Mouse (Mus musculus) erythroblast, embryonic 14.5 days (primary cell): ENCODE measurements around the gene Nhej1. TPM values are rescaled to one million over a fixed set of nuclear protein-coding genes. Genes with fewer than 3 reads are reported as not detected.
A peak's percentile ranks its signal among the peaks of the same experiment; 100 is the strongest.

Source experiments
- H3K27me3 ChIP-seq: 2 replicates; pipeline ENCODE4 v1.6.1; 2012; ENCODE audit warnings: inconsistent platforms; ENCODE audit not compliant: control insufficient read depth
- H3K36me3 ChIP-seq: 2 replicates; pipeline ENCODE4 v1.6.1; 2012; ENCODE audit warnings: mild to moderate bottlenecking, inconsistent platforms; ENCODE audit not compliant: control insufficient read depth
- H3K4me1 ChIP-seq: 2 replicates; pipeline ENCODE4 v1.6.1; 2012; ENCODE audit warnings: inconsistent platforms; ENCODE audit not compliant: control insufficient read depth
- H3K4me3 ChIP-seq: replicated peaks from 2 replicates; pipeline ENCODE3; 2012; ENCODE audit warnings: moderate library complexity, mild to moderate bottlenecking, inconsistent platforms
- H3K9me3 ChIP-seq: 2 replicates; pipeline ENCODE4 v1.6.1; 2012; ENCODE audit warnings: low read length, inconsistent platforms, mixed read lengths; ENCODE audit not compliant: control insufficient read depth
- GATA1 ChIP-seq: IDR thresholded peaks from 2 replicates; pipeline ENCODE4 v1.6.1; 2012; ENCODE audit warnings: low read length, inconsistent platforms, mixed read lengths
- TAL1 ChIP-seq: IDR thresholded peaks from 3 replicates; pipeline ENCODE4 v1.6.1; 2012; ENCODE audit warnings: low read length, inconsistent platforms, mixed read lengths
- polyA plus RNA-seq: library from polyadenylated mRNA; stranded (reverse); fragments of >175 nt; gene quantifications from 2 replicates; pipeline ENCODE4 v1.2.3, GENCODE M21; 2012

The Nhej1 gene
- polyA plus RNA-seq, 1 experiment, result 0.08 TPM

DNA sequence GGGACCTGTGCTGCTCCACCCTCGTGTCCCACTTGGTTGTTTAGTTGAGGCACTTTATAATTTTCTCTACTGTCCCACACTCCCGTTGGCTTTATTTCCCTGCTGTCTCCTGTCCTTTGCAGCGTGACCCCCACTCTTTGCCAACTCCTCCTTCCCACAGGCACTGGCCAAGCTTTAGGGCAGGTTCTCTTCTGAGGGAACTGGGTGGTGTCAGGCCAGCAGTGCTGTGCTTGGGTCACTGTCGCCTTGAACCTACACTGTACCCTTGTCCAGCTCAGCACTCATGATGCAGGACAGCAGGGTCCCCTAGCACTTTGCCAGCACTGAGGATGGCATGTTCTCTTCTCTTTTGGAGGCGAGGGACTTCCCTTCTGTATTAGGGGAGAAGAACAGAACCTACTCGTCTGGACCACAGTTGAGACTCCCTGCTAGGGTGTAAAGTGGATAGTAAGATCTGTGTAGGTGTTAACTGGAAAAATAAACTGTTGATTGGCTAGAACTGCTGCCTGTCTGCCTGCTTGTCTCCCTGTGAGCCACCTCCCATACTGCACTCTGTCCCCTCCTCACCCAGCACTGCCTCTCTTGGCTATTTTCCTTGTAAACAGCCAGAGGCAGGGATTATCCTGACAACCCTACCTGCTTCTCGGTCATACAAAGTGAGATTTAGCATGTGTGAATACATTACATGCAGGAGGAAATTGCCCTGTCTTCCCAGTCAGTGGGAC lies 22.6 kb upstream of the Nhej1 start:
- H3K9me3 ChIP-seq, result no peaks in the 10 kb centered on the region
- peaks cover 72% of the 10 kb centered on the region for H3K36me3 ChIP-seq
- TF ChIP-seq TAL1, result no peak
- TF ChIP-seq GATA1, result no peak
- no peak overlapping the region for H3K4me3 ChIP-seq
- H3K4me1 ChIP-seq, result peaks cover 51% of the 10 kb centered on the region
- H3K27me3 ChIP-seq, result no peaks in the 10 kb centered on the region

DNA sequence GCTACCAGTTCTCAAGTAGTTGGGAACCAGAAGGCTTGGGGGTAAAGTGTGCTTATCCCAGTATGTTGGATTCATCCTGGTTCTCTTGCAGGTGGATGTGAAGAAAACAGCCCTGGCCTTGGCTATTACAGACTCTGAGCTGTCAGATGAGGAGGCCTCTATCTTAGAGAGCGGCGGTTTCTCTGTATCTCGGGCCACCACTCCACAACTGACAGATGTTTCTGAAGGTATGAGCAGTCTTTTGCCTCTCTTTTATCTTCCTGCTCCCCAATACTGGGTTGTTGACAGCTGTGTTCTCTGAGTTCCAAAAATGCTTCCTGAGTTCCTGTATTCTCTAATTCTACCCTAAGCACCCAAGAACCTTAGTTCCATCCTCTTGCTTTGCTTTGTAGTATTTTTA lies 20.6 kb upstream of the Nhej1 start:
- Histone ChIP-seq H3K4me3 (peak overlapping the region; percentile 85), H3K27me3 (no peaks in the 10 kb centered on the region), H3K4me1 (peaks cover 69% of the 10 kb centered on the region), H3K9me3 (no peaks in the 10 kb centered on the region), H3K36me3 (peaks cover 79% of the 10 kb centered on the region)
- TF ChIP-seq GATA1 (no peak), TAL1 (no peak)

DNA sequence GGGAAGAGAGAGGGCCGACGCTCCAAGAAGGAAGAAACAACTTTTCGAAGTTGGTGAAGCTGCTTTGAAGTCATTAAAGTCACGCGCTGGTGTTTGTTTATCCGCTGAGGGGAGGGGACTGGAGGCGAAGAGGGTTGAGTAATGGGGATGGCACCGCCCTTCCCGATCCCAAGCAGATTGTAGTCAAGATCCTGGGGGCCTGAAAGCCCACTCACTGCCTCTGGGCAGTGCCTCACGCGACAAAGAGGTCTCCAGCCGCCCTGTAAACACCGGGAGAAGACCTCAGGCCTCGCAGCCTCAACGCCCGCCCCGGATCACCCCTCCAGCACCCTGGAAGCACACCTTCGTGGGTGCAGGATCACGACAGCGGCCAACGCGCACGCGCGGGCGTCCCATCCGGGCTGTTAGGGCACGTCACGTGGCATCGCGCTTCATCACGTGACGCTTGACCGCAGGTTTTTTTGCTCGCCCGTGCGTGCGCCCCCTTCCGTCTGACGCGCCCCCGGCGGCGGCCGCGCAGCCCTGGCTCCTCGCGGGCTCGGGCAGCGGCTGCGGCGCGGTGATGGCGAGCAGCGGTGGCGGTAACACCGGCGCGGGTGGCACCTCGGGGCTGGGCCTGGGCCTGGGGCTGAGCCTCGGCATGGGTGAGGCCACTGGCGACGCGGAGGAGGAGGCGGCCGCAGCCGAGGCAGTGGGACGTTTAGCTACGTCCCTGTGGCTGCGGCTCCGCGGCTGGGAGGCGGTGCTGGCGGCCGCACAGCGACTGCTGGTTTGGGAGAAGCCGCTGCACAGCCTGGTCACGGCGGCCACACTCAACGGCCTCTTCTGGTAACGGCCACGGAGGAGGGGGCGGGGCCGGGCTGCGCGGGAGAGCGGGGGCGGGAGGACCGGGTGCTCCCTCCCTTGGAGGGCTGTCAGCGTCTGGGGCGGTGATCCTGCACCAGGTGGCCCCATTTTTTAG lies 17.6 kb upstream of the Nhej1 start, which contains the start of the genes Cnppd1 and Retreg2:
Cnppd1 (minus strand) TSS at position 411 of the 961 bp plus-strand sequence.
Retreg2 (plus strand) TSS at position 478 of the 961 bp plus-strand sequence.
- peaks cover 81% of the 10 kb centered on the region for H3K36me3 ChIP-seq
- H3K27me3 ChIP-seq, result no peaks in the 10 kb centered on the region
- H3K9me3 ChIP-seq, result no peaks in the 10 kb centered on the region
- TF ChIP-seq GATA1 (no peak), TAL1 (no peak)
- peaks cover 94% of the 10 kb centered on the region for H3K4me1 ChIP-seq
- H3K4me3 ChIP-seq, result peak within 1 kb of the TSS; percentile 85

DNA sequence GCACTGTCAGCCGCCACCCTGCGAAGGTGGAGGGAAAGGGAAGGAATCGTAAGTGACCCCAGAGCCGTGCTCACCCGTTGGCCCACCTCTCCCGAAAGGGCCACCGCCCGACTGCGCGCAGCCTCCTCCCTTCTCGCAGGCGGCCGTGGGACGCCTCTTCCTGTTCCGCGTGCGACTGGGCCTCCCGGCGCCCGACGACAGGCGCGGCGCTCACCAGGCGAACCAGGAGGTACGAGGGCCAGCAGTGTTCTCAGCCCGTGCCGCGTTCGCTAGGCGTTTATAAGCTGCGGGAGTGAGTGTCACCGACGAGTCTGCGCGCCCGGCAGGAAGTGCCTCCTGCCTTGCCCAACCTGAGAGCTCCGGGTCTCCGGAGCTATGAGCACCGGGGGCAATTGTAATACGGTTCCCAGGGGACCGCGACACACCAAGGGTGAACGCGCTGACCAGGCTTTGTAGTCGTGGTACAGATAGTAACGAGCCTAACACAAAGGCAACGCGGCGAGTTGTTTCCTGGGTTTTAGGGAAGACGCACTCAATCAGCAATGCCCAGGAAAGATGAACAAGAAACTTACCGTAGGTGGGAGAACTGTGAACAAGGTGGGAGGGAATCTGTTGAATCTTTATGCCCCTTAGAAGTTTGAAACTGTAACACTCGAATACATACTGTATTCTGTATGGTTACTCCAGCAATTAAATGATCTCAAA lies 16.6 kb upstream of the Nhej1 start:
- peaks cover 81% of the 10 kb centered on the region for H3K36me3 ChIP-seq
- peaks cover 94% of the 10 kb centered on the region for H3K4me1 ChIP-seq
- H3K4me3 ChIP-seq, result peak overlapping the region; percentile 85
- no peaks in the 10 kb centered on the region for H3K27me3 ChIP-seq
- no peak for TF ChIP-seq TAL1
- TF ChIP-seq GATA1, result no peak
- no peaks in the 10 kb centered on the region for H3K9me3 ChIP-seq

DNA sequence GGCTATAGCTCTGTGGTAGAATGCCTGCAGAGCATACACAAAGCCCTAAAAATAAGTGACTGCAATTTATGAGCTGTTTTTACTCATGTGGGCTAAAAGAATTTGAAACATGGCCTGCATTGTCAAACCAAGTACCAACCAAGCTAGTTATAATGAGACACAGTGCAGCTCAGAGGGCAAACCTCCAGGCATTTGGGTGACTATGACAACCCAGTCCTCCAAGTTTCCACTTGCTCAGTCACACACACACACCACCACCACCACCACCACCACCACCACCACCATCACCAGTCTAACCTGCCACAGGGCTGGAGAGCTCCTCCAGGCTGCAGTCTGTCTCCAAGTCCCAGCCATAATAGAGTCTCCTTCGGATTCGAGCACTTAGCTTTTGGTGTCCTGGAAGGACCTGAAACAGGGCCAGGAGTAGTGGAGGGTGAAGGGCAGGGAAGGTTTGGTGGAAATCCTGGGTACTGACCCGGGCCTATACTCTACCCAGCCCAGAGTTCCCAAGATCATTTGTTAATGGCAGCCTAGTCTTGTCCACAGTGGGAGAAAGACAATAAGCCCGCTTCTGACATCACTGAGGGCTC lies 15.7 kb upstream of the Nhej1 start:
- Histone ChIP-seq H3K36me3 (peaks cover 81% of the 10 kb centered on the region), H3K27me3 (no peaks in the 10 kb centered on the region), H3K9me3 (no peaks in the 10 kb centered on the region), H3K4me1 (peaks cover 94% of the 10 kb centered on the region), H3K4me3 (peak overlapping the region; percentile 85)
- TF ChIP-seq TAL1, result no peak

DNA sequence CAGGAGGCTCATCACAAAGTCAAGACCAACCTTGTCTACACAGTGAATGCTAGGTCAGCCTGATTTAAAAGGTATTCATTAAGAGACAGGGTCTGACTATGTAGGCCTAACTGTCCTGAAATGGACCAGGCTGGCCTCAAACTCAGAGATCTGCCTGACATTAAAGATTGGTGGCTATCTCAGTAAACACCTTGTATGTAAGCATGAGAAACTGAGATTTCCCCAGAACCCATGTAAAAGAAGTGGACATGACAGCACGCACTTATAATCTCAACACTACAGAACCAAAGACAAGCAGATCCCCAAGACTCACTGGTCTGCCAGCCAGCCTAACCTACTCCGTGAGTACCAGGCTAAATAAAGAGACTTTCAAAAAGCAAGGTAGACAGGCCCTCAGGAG lies 13.4 kb upstream of the Nhej1 start:
- H3K9me3 ChIP-seq, result no peaks in the 10 kb centered on the region
- peaks cover 94% of the 10 kb centered on the region for H3K4me1 ChIP-seq
- peak overlapping the region; percentile 36 for H3K4me3 ChIP-seq
- H3K27me3 ChIP-seq, result no peaks in the 10 kb centered on the region
- peaks cover 80% of the 10 kb centered on the region for H3K36me3 ChIP-seq
- peak; percentile 51; the same call in 2 of the 3 replicates for TF ChIP-seq TAL1
- no peak for TF ChIP-seq GATA1

DNA sequence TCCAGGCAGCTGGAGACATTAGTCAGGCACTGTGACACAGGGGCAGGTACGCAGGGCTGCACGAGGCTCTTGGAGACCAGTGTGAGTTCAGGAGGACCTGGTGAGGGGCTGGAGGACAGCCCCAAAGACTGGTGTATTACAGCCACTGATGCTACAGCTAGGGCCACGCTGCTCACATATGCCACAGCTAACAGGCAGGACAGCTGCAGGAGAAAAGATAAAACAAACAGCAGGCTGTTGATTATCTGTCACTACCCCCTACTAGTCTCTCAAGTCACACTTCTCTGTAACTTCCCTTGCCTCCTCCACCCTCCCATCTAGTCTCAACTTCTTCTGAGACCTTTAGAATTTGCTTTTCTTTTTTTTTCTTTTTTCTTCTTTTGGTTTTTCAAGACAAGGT lies 11.7 kb upstream of the Nhej1 start:
- peak; percentile 93 for TF ChIP-seq TAL1
- peak; percentile 81 for TF ChIP-seq GATA1
- Histone ChIP-seq H3K9me3 (no peaks in the 10 kb centered on the region), H3K4me1 (peaks cover 98% of the 10 kb centered on the region), H3K27me3 (no peaks in the 10 kb centered on the region), H3K4me3 (peak overlapping the region; percentile 59), H3K36me3 (peaks cover 78% of the 10 kb centered on the region)

DNA sequence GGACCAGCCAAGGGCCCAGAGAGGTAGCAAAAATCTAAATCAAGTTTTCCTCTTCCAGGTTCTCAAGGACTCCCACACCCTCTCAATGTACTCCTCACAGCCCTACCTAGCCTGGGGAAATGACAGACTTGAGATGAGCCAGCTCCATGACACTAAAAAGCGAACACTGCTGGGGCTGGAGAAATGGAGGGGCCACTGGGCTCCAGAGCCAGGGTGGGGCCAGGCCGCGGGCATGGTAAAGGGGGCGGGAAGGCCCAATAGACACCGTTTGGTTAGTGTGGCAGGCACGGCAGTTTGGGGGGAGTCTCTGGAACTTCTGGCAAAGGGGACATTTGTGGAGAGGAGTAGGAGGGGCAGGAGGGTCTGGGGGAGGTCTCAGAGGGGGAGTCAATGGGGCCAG lies 11.3 kb upstream of the Nhej1 start:
- Histone ChIP-seq H3K4me1 (peaks cover 96% of the 10 kb centered on the region), H3K4me3 (peak overlapping the region; percentile 59), H3K27me3 (no peaks in the 10 kb centered on the region), H3K36me3 (peaks cover 77% of the 10 kb centered on the region), H3K9me3 (no peaks in the 10 kb centered on the region)
- TF ChIP-seq GATA1 (no peak), TAL1 (no peak)
